Mouse (Mus musculus): Measurements from ENCODE around the gene Cmss1.

Gene Cmss1

DNA sequence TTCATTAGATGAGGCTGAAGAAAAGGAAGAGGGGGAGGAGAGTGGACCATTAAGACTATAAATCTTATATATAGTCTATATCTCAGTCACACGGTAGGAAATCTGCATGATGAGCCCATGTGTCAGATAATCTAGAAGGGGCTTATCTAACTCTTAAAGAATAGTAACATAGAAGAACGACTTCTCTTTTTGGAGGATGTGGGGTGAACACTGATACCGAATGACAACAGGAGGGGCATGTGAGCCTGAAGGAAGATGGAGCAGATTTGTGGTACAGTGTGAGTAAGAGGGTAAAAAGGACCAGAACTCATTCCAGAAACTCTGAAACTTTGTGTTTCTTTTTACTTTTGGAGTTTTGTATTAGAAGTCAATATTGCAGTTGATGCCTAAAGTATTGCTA is 97.6 kb downstream of the Cmss1 start:
- DNase-seq, result no peak

DNA sequence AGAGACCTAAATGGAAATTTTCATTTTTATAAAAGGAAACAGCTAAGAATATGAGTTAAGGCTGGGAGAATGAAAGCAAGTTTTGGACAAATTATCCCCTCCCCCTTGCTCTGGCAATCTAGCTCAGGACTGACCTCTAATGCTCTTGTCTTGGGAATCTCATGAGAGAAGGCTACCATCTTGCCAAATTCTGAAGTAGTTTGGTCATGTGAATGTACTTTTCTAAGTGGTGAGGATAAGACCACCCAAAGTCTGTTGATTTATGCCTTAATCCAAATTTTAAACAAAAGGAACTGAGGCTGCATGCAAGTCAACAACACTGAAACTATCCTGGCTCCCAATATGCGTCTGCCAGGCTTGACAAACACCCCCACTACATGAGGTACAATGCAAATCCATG is 98.3 kb downstream of the Cmss1 start:
- no peak for DNase-seq

DNA sequence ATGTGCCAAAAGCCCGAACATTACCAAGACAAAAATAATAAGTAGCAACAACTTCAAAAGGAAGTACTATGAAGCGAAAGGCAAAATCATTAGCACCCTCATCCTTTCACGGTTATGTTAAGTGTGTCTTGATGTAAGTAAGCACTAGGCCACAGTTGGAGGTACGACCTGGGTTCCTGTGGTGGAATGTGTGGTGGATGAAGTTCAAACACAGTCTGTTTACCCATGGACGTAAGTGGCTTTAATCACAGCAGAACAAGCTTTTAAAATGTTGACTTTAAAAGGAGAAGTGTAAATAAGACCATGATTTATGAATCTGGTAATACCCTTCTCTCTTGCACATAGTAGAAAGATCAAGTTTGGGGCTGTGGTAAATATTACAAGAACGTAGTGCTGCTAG is 100.5 kb downstream of the Cmss1 start:
- no peak for DNase-seq

DNA sequence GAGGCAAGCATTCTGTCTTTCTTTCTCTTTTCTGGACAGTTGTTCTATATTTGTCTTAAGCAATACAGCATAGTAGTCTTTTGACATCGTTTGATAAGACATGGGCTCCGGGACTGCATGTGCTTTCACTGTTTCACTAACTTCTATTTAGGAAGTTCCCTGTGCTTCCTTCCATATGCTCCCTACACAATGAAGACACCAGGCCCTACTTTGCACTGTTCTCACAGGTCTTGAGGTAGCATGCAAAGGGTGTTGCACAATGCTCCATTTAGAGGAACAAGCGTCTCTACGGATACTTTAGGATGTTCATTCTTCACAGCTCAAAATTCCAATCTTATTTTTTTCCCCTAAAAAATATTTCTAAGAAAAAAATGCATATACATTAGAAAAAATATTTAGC is 101.9 kb downstream of the Cmss1 start:
- DNase-seq, result no peak

DNA sequence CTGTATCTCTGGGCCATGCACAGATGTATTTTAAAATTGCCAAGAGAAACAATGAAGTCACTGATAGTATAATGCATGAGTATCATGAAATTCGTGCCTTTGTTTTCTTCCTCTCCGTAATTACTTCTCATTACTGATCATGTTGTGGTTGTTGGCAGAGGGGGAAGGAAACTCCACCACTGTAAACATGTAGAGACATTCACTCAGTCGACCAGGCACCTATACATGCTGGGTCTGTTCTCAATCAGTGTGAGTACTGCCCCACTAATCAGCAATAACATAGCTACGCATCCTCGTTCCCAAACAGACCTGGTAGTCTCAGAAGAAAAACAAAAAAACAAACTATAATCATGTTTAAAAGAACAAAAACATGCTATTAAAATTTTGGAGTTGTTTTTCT is 103.9 kb downstream of the Cmss1 start:
- DNase-seq, result no peak

DNA sequence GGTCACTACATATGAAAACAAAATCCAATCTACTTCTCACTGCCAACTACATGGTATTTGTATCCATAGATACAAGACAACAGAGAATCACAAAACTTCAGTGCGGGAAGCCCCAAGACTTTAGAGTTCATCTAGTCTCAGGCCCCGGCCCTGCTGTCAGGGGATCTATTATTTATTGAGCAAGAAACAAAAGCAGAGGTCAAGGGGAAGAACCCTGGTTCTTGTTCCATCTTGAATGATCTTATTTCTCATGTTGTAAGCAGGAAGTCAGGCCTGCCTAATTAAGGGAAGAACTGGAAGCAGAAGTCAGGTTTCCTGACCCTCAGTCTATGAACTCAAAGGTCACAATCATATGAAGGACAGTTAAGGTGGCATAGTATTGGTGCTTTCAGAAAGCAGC is 104.4 kb downstream of the Cmss1 start:
- DNase-seq, result no peak

DNA sequence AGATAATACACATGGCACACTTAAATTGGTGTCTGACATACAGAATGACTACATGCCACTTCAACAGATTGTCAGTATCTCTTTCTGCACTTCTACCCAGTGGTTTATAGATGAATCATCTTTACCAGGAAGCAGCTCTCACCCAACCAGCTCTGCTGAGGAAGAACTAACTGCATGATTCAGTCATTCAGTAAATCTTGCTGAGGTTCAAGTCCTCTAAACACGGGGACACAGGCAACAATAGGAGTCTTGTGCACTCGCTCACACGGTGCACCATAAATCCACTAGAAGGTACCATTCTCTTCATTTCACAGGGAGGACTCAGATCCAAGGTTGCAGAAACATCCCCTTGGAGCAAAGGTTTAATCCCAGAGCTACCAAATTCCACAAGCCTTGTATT is 105.8 kb downstream of the Cmss1 start:
- no peak for DNase-seq

DNA sequence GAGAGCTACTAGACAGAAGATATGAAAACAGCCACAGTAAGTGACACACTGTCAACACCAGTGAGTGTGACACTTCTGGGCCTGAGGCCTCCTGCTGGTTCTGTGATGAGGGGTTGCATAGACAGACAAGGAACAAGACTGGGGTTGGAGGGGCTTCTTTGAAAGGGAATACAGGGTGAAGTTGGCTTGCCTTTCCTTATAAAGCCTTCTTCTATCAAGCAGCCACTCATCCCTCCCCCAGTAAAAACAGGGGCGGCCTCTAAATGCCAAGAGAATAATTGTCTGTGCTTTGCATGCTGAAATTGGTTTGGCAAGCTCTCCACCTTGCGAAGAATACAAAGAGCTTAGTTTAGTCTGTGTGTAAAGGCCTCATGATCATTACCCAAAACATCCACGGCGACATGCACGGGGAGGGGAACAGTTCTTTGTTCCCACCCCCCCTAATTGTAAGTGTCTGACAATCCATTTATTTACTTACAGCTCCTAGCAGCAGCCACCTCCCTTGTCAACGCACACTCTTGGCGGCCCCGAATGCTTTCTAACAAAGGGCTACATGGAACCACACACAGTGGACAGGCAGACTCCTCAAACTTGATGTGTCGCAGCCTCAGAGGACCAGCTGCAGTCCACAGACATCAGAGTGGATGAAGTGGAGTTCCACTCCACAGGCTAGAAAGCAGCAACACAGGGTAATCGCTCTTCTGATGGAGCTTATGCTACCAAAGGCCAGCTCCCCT is 110.1 kb downstream of the Cmss1 start:
- peak; percentile 63 for DNase-seq

DNA sequence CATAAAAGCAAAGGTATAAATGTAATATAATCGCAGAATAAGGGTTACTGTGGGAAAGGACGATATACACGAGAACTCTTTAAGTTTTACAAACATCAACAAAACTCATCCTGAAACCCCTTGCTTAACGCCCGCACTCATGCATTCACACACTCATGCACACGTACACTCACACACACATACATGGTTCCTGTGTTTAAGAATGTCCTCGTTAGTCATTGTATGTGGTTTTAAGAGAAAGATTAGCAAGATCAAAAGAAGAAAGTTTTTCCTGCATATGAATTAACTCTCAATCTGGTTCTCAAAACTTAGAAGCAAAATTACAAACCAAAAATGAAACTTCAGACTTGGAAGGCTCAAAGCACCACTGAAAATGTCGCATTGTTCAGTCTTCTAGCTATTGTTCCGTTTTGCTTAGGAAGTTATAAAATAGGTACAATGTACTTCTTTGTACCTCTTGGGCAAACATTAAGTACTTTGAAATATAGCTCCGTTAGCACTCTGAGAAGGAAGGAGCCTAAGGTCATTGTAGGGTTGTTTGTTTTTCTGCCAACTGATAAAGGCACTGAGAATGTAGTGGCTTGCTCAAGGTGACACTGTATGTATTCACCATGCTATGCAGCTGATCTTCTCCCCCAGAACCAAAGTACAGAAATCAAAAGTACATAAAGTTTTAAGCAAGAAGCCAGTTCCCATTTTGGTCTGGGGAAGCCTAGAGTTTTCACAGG is 111.0 kb downstream of the Cmss1 start:
- no peak for DNase-seq

DNA sequence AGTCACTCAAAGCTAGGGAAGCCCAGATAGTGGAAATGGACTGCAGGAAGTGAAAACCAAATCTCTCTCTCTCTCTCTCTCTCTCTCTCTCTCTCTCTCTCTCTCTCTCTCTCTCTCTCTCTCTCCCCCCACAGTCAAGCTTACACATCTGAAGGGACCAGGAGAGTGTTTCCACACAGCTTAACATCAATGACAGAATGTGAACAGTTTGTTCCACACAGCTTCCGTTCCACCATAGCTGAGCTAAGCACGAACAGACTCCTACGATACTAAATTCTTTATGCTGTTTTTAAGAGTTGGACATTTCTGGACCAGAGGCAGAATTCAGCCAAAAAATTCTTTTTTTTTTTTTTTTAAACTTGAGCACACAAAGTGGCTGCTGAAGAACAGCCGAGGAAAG is 114.8 kb downstream of the Cmss1 start:
- no peak for DNase-seq

DNA sequence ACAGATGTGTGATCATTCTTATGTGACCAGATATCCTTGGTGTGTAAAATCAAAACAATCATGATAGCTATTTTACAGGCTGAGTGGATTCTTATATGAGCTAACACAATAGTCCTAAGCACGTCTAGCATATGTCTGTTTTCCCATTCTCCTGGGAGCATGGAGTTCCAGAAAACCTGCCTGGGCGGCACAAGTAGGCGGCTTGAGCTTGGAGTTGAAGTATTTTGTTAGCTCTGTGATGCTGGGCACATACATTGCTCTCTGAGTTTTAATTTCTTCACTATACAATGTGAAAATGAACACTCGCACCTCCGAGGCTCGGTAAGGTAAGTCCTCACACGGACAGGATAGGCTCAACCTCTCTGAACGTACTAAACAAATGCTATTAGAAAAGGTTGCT is 116.0 kb downstream of the Cmss1 start:
- DNase-seq, result peak; percentile 29

DNA sequence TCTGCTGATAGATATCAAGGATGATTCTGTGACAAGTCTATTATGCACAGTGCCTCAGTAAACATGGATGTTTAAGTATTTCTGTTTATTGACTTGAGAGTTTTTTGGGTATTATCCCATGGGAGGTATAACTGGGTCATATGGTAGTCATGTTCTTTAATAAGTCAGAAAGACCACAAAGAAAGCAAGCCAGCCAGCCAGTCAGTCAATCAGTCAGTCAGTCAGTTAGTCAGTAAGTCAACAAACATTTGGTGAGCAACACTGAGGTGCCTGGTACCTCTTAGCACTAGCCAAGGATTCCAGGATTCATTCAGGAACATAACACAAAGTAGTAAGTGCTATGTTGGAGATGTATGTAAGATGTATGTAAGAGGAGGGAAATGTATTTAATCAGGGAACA is 118.0 kb downstream of the Cmss1 start:
- no peak for DNase-seq

DNA sequence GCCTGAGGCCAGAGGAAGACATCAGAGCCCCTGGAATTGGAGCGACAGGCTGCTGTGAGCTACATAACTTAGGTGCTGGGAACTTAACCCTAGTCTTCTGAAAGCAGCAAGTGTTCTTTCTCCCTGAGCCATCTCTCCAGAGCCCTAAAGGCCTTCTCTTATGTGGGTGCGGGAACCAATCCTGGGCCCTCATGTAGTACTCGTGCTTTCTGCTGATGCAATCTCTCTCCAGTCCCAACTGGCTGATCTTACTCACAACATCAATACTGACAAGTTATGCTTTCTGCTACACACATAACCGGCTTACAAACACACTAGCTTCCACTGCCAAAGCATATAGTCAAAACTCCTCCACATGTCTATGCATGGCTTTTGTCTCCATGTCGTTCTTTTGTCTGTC is 120.4 kb downstream of the Cmss1 start:
- DNase-seq, result no peak

DNA sequence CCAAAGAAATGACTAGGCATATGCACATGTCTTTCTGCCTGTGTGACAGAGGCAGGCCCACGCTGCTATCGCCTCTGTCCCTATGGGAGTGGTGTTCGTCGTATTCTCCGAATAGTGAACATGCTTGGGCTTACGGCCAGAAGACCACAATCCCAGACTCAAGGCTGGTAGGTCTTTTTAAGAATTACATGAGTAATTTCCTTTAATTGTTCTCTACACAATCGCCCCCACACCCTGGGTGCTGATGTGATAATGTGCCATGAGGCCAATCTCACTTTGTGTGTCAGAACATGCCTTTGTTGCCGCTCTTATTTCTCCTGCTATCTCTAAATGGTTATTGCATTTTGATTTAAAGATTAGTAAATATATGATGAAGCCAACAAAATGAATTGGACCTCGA is 121.4 kb downstream of the Cmss1 start:
- DNase-seq, result no peak

DNA sequence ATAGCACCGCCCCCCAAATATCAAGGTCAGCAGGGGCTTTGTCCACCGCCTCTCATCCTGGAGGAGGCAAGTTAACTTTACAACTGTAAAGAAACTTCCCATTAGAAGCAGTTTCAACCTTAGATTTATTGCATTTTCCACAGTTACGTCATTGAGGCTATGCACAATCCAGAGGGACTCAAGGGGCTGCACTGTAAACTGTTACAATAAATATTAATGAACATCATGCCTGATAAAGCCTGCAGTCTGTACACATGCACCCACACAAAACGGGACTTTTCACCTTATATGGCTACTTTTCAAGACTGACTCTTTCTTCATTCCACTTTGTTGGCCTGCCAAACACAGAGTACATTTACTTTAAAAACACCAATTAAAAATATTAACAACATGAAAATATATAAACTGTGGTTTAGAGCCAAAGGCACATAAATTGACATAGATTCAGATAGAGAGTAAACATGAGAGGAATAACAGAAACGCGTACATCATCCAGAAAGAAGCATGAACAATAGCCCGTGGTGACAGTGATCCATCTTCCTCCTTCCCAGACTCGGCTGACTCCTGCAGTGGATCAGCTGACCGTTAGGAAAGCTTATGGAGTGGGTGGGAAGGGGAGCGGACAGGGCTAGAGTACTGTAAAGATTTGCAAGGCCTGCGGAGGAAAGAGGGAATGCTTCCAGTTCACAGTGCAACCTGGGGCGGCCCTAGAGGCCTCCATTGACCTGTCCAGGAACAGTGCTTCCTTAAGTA is 122.4 kb downstream of the Cmss1 start:
- DNase-seq, result no peak

DNA sequence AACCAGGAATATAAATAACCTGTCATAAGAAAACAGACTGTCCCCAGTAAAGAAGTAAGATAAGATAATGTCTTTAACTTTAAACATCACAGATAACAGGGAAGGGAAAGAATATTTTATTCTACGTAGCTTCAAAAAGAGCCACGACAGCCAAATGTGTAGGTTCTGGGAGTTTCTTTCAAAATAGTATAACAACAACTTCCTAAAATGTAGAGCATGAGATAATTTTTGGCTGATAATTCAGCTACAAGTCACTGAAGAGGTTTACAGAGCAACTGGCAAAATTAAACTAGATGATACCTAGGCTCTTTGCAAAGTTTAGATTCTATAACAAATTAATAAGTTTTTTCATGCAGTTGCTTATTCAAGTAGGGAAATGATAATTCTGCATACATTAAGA is 123.2 kb downstream of the Cmss1 start:
- no peak for DNase-seq

DNA sequence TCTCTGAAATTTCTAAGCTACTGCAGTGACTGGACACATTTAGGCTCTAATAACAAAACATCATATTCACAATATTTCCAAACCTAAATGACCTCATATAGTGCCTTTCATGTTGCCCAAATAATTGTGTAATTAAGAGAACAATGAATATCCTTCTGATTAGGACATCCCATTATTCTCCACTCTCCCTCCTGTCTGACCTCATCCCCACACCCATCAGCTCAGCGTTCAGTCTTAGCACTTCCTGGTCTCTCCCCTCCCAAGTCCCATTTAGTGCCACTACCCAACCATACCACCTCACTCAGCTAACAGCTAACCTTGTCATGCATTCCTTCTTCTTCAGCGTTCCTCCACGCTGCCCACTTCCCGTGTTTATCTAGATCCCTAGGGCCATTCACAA is 123.8 kb downstream of the Cmss1 start:
- DNase-seq, result no peak

DNA sequence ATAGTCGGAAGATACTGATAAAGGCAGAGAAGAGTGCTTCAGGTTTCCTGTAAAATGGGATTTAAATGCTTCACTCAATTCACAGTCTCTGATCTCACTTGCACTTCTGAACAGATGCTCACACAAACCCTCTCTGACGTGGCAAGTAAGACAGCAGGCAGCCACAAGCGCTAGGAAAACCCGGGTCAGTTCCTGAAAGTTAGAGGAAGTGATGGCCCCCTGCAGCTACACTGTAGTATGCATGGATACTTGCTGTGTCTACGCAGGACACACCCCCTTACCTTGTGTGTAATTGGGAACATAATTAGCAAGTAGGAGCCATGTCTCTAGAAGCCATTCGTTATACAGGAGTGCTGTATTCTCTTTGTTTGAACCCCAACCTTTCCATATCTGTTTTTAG is 124.4 kb downstream of the Cmss1 start:
- no peak for DNase-seq

DNA sequence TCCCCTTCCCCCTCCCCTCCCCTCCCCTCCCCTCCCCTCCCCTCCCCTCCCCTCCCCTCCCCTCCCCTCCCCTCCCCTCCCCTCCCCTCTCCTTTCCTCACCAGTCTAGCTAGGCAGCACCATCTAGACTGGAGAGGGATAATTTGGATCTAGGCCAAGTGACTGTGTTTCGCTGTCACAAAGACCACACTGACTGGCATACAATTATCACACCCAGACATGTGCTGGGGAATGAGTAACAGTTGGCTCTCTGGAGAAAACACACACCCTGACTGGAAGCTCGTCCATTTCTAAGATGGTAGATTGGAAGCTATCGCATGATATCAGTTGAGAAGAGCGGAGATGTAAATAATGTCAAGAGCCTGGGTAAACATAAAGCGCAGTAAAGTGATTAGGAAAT is 126.9 kb downstream of the Cmss1 start:
- no peak for DNase-seq

DNA sequence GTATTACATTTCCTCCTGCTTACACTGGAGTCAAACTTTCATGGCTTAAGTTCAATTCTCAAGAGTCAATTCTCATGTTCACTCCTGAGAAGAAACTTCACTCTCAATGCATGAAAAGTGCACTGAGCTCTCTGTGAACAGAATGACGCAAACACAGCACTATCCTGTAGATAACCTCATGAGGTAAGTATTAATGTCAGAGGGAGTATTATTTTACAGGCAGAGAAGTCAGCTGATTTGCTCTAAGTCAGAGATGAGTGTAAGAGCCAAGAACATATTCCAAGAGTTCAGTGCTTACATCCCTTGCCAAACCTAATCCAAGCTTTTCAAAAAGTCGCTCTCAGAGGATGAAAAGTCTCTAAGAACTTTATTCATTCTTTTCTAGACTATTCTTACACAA is 128.2 kb downstream of the Cmss1 start:
- DNase-seq, result no peak

DNA sequence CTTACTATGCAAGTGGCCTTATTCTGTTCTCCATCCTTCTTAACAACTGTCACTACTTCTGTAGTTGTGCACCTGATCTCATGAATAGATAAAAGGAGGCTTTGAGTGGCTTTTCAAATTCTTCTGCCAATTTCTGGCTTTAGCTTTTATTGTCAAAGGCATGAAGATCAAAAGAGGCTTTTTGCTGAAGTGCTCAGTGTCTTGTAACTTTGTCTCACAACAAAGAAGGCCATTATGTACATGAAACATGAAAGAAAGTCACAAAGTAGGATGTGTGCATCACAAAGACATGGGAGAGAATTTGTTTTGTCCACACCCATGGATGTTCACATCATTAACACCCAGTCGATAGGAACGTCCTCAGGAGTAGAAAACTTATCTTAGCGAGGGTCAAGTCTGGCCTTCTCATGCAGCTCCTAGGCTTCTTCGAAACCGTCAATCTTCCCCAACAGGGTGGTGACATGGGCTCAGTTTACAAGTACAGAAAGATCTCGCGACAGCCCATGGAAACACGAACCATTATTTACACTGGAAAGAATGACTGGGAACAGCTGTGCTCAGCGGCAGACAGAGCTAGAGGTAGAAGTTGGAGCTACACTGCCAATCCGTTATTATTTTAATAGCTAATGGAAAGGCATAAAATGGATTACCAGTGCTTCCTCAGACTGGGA is 133.1 kb downstream of the Cmss1 start:
- no peak for DNase-seq

DNA sequence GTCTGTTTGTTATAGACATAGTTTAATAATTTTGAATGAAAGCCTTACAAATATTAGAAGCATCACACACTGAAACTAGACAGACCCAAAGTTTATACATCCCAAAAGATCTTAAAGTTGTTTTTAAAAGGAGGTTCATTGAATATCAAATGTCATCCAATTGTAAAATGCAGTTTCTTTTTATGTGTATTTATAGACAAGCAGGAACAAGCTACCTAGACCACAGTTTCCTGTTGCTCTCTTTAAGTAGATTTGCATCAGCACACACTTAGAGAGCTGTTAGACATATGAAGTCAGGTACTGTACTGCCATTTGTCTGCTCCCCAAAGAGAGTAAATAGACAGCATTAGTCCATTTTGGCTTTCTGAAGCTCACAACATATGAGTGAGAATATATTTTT is 135.6 kb downstream of the Cmss1 start:
- DNase-seq, result no peak

DNA sequence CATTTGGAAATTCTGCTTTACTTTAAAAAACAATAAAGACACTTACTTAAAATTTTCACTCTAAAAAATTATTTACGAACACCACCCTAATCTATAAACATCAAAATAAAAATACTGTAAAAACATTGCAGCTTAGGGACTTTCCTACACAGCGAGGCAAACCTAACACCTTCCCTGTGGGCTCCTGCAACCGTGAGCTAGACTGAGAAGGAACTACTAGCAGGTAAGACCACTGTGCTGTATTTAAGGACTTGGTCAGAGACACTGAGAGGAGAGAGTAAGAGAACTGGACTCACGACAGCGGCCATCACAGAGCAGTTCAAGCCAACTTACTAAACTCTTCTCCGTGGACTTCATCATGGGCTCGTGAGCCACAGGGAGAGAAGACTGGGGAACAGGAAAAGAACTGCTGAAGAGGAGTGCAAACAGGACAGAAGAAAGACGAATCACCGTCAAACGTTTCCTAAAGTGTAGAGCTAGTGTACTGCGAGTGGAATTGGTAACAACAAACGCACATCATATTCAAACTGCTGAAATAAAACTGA is 136.3 kb downstream of the Cmss1 start:
- no peak for DNase-seq

All from layer of hippocampus, adult 9-11 months (tissue).